ENCODE assay signal across 11 mouse cellular contexts in the genomic region with DNA sequence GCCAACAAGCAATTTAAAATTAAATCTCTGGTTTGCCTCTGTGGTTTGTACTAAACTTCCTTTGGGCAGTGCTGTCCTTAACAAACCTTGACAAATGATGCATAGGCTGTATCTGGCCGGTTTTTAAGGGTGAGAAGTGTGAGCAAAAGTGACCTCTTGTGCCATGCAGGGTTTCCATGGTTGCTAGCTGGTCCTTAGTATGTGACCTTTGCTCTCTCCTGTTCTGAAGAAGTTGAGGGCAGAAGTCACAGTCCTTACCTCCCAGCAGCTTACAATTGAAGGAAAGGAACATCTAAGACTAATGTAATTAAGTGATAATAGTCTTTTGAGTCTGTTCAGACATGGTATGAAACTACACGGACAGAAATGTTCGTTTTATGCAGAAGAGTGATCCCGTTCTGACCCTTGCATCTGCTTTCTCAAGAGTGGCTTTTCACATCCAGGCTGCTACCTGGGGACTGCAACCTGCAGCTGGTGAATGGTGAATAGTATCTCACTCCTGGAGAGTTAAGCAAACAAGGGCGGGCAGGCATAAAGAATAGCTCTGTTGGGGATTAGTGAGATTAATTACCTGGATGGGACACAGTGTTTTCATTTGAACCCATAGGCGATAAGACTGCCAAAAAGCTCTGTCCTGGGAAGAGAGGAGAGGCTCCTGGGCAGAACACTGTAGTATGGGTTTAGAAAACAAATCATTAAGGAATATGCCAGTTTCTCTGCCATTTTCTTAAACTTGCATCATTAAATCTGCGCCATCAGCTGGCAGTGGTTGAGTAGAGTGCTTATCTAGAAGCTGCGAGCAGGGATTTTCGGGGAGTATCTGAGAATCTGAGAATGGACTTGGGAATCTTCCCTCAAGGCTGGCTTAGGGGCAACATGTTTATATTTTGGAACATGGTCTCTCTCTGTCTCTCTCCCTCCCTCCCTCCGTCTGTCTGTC. TPM values are rescaled to one million over a fixed set of nuclear protein-coding genes. Genes with fewer than 3 reads are reported as not detected.
DNase-seq lines count a peak whose midpoint lies in the region; ATAC-seq and TF ChIP-seq lines count a peak whose summit lies in the region.
"Had no signal": no experiment of that assay in that cellular context is flagged by ENCODE, and none has a peak within 500 bp of the region (broad histone marks: within the 10 kb centered on the region; RNA-seq: fewer than 3 reads in every experiment).

No protein-coding gene starts in this region.

- no peaks in the 10 kb centered on the region for H3K9me3 ChIP-seq in hindbrain, embryonic 13.5 days
- no peaks in the 10 kb centered on the region for H3K9me3 ChIP-seq in hindbrain, embryonic 12.5 days (replicated peaks)
- no peaks in the 10 kb centered on the region for H3K9me3 ChIP-seq in intestine, embryonic 15.5 days
- no peaks in the 10 kb centered on the region for H3K9me3 ChIP-seq in liver, postnatal 0 days (ENCODE audit: low read length)

- peak; percentile 54 to 58 for DNase-seq in cerebellum, adult 18-20 months
- DNase-seq in cerebellum, postnatal 10 days = no peak
- DNase-seq in R1 (ENCODE audit: low read depth, low spot score) = peak; percentile 17
- no peak for DNase-seq in liver, postnatal 0 days
- DNase-seq in ovary, adult 18-20 months (ENCODE audit: low spot score) = no peak
- DNase-seq: adrenal gland, adult 2 months had no signal

- WGBS in hindbrain, embryonic 13.5 days = 9% methylated on average over 10 of the region's 10 CpGs
- 14% methylated on average over 10 of the region's 10 CpGs for WGBS in hindbrain, embryonic 12.5 days
- WGBS in intestine, embryonic 15.5 days = 13% methylated on average over 10 of the region's 10 CpGs
- WGBS in liver, postnatal 0 days (ENCODE audit: insufficient replicate concordance) = 58% methylated on average over 10 of the region's 10 CpGs

- H3K9ac ChIP-seq in hindbrain, embryonic 13.5 days = no peak overlapping the region
- H3K9ac ChIP-seq in hindbrain, embryonic 12.5 days = no peak overlapping the region
- no peak overlapping the region for H3K9ac ChIP-seq in intestine, embryonic 15.5 days
- no peak overlapping the region for H3K9ac ChIP-seq in liver, postnatal 0 days (replicated peaks)

- H3K4me3 ChIP-seq in hindbrain, embryonic 13.5 days = no peak overlapping the region
- H3K4me3 ChIP-seq in hindbrain, embryonic 12.5 days = no peak overlapping the region
- no peak overlapping the region for H3K4me3 ChIP-seq in intestine, embryonic 15.5 days (replicated peaks)
- H3K4me3 ChIP-seq in liver, postnatal 0 days (ENCODE audit: low read depth, low read length) = no peak overlapping the region
- H3K4me3 ChIP-seq: megakaryocyte, embryonic 14.5 days had no signal

- H3K4me2 ChIP-seq in hindbrain, embryonic 13.5 days = 0 out of 2 replicates have a peak overlapping the region, but pooled peaks have one; percentile 0
- H3K4me2 ChIP-seq in hindbrain, embryonic 12.5 days (replicated peaks) = no peak overlapping the region
- H3K4me2 ChIP-seq in intestine, embryonic 15.5 days (replicated peaks) = peak overlapping the region; percentile 16; the same call in 1 of the 2 replicates
- H3K4me2 ChIP-seq in liver, postnatal 0 days (ENCODE audit: low read depth, low read length) = no peak overlapping the region

- no peak for TF ChIP-seq EP300 in liver, postnatal 0 days (IDR thresholded peaks at IDR 0.05; ENCODE audit: low read depth)

- peaks cover 14% of the 10 kb centered on the region for H3K4me1 ChIP-seq in hindbrain, embryonic 13.5 days (replicated peaks)
- peaks cover 11% of the 10 kb centered on the region for H3K4me1 ChIP-seq in hindbrain, embryonic 12.5 days
- peaks cover 16% of the 10 kb centered on the region for H3K4me1 ChIP-seq in intestine, embryonic 15.5 days (replicated peaks)
- H3K4me1 ChIP-seq in liver, postnatal 0 days (ENCODE audit: insufficient read depth) = no peaks in the 10 kb centered on the region
- H3K4me1 ChIP-seq: megakaryocyte, embryonic 14.5 days had no signal

- TF ChIP-seq CTCF in liver, postnatal 0 days (IDR thresholded peaks at IDR 0.05; ENCODE audit: low read depth) = no peak

- H3K27me3 ChIP-seq in hindbrain, embryonic 13.5 days = no peaks in the 10 kb centered on the region
- H3K27me3 ChIP-seq in hindbrain, embryonic 12.5 days = no peaks in the 10 kb centered on the region
- H3K27me3 ChIP-seq in intestine, embryonic 15.5 days (replicated peaks) = no peaks in the 10 kb centered on the region
- no peaks in the 10 kb centered on the region for H3K27me3 ChIP-seq in liver, postnatal 0 days (ENCODE audit: insufficient read depth, low read length)
- H3K27me3 ChIP-seq: megakaryocyte, embryonic 14.5 days had no signal

- no peaks in the 10 kb centered on the region for H3K36me3 ChIP-seq in hindbrain, embryonic 13.5 days
- H3K36me3 ChIP-seq in hindbrain, embryonic 12.5 days = no peaks in the 10 kb centered on the region
- H3K36me3 ChIP-seq in intestine, embryonic 15.5 days = no peaks in the 10 kb centered on the region
- H3K36me3 ChIP-seq in liver, postnatal 0 days (replicated peaks; ENCODE audit: insufficient read depth, low read length) = no peaks in the 10 kb centered on the region

- H3K27ac ChIP-seq in hindbrain, embryonic 13.5 days = no peak overlapping the region
- H3K27ac ChIP-seq in hindbrain, embryonic 12.5 days = no peak overlapping the region
- peak overlapping the region; percentile 32; the same call in 1 of the 2 replicates for H3K27ac ChIP-seq in intestine, embryonic 15.5 days
- no peak overlapping the region for H3K27ac ChIP-seq in liver, postnatal 0 days (ENCODE audit: low read depth)

- no peak for ATAC-seq in hindbrain, embryonic 13.5 days (ENCODE audit: low FRiP score)
- no peak for ATAC-seq in hindbrain, embryonic 12.5 days (ENCODE audit: low FRiP score)
- ATAC-seq in intestine, embryonic 15.5 days = peak; percentile 60
- no peak for ATAC-seq in liver, postnatal 0 days
- ATAC-seq: inflammation-experienced regulatory T-cells, adult 6 months had no signal

RNA-seq across cellular contexts. Expression of gene Camk2d, which starts 47.2 kb away (rescaled TPM):
- polyA plus RNA-seq in hindbrain, embryonic 13.5 days (2015; fragmentation: Nextera tagmentation; extraction: Ambion mirVana) = 43.1 and 44.8 TPM in 2 replicates
- polyA plus RNA-seq in hindbrain, embryonic 12.5 days (2016; fragmentation: Nextera tagmentation; extraction: Ambion mirVana) = 29.7 and 31.0 TPM in 2 replicates
- 37.8 and 39.9 TPM in 2 replicates for polyA plus RNA-seq in intestine, embryonic 15.5 days (2015; fragmentation: Nextera tagmentation; extraction: Ambion mirVana)
- 6.9 and 7.4 TPM in 2 replicates for polyA plus RNA-seq in liver, postnatal 0 days (2015; fragmentation: Nextera tagmentation; extraction: Ambion mirVana)

Comparison
In these comparisons a context has a peak if more than half of its experiments do, and no peak if none do; other contexts are left out.
1. DNase-seq: peak in cerebellum, adult 18-20 months (2 of 2) and R1 (single experiment); none in cerebellum, postnatal 10 days (0 of 2), liver, postnatal 0 days (single experiment) and ovary, adult 18-20 months (single experiment).
2. H3K4me2 ChIP-seq: peak in hindbrain, embryonic 13.5 days (single experiment) and intestine, embryonic 15.5 days (single experiment); none in hindbrain, embryonic 12.5 days (single experiment) and liver, postnatal 0 days (single experiment).